13 mouse cellular contexts compared by ENCODE assay signal in genomic region chr16:31501751-31502365, GRCm38 (mm10).
DNase-seq lines count a peak whose midpoint lies in the region; ATAC-seq and TF ChIP-seq lines count a peak whose summit lies in the region.
"Had no signal": no experiment of that assay in that cellular context is flagged by ENCODE, and none has a peak within 500 bp of the region (broad histone marks: within the 10 kb centered on the region; RNA-seq: fewer than 3 reads in every experiment).

No protein-coding gene starts in this region.

- 66% methylated on average over 14 of the region's 14 CpGs for WGBS in cerebellum, adult 2 months
- 31% methylated on average over 14 of the region's 14 CpGs for WGBS in forebrain, embryonic 13.5 days
- WGBS in limb, embryonic 10.5 days = 43% methylated on average over 14 of the region's 14 CpGs

- no peak for ATAC-seq in forebrain, embryonic 13.5 days
- ATAC-seq: activated CD4-positive, CD25-positive, alpha-beta regulatory T cell, adult 4 months had no signal

- no peaks in the 10 kb centered on the region for H3K27me3 ChIP-seq in cerebellum, adult 2 months (ENCODE audit: control insufficient read depth, insufficient read depth, low read length)
- H3K27me3 ChIP-seq in forebrain, embryonic 13.5 days = no peaks in the 10 kb centered on the region
- no peaks in the 10 kb centered on the region for H3K27me3 ChIP-seq in limb, embryonic 10.5 days (ENCODE audit: low read depth, poor library complexity, severe bottlenecking)
- H3K27me3 ChIP-seq: stomach, embryonic 15.5 days had no signal

- no peak for TF ChIP-seq POLR2A in cerebellum, adult 2 months (IDR thresholded peaks at IDR 0.05; ENCODE audit: borderline replicate concordance, insufficient read depth, low read length)

- H3K9ac ChIP-seq in forebrain, embryonic 13.5 days = no peak overlapping the region
- H3K9ac ChIP-seq: stomach, embryonic 15.5 days had no signal

- no peaks in the 10 kb centered on the region for H3K9me3 ChIP-seq in forebrain, embryonic 13.5 days (replicated peaks)
- no peaks in the 10 kb centered on the region for H3K9me3 ChIP-seq in limb, embryonic 10.5 days (replicated peaks)
- H3K9me3 ChIP-seq: stomach, embryonic 15.5 days had no signal

- H3K4me3 ChIP-seq in cerebellum, adult 2 months (replicated peaks; ENCODE audit: insufficient read depth, low read depth, low read length) = no peak overlapping the region
- no peak overlapping the region for H3K4me3 ChIP-seq in forebrain, embryonic 13.5 days
- H3K4me3 ChIP-seq in limb, embryonic 10.5 days = no peak overlapping the region
- H3K4me3 ChIP-seq: stomach, embryonic 15.5 days had no signal

- H3K4me1 ChIP-seq in cerebellum, adult 2 months (ENCODE audit: control insufficient read depth, insufficient read depth, low read length) = peaks cover 17% of the 10 kb centered on the region
- H3K4me1 ChIP-seq in forebrain, embryonic 13.5 days = peaks cover 44% of the 10 kb centered on the region
- H3K4me1 ChIP-seq in limb, embryonic 10.5 days = peaks cover 77% of the 10 kb centered on the region

- no peak overlapping the region for H3K4me2 ChIP-seq in forebrain, embryonic 13.5 days
- H3K4me2 ChIP-seq: stomach, embryonic 15.5 days had no signal

- TF ChIP-seq CTCF in cerebellum, adult 2 months (IDR thresholded peaks at IDR 0.05; ENCODE audit: borderline replicate concordance, insufficient read depth, low read depth, low read length) = no peak

- no peaks in the 10 kb centered on the region for H3K36me3 ChIP-seq in forebrain, embryonic 13.5 days (ENCODE audit: poor library complexity, severe bottlenecking)
- H3K36me3 ChIP-seq in limb, embryonic 10.5 days = no peaks in the 10 kb centered on the region
- H3K36me3 ChIP-seq: stomach, embryonic 15.5 days had no signal

- DNase-seq in cerebellum, adult 2 months = no peak
- DNase-seq in cerebellum, postnatal 36 days = no peak
- peak; percentile 71 for DNase-seq in MN1 (ENCODE audit: low spot score)
- no peak for DNase-seq in limb, embryonic 10.5 days (ENCODE audit: low spot score)
- DNase-seq in adrenal gland, adult 8-10 months = no peak
- no peak for DNase-seq in thymus, postnatal 0 days (ENCODE audit: low spot score)
- no peak for DNase-seq in T-cell, adult 2 months (ENCODE audit: low spot score)
- DNase-seq: kidney, adult 11 months; right cerebral cortex, postnatal 4 days had no signal

- H3K27ac ChIP-seq in cerebellum, adult 2 months (ENCODE audit: insufficient read depth, low read length) = peak overlapping the region; percentile 60
- peak overlapping the region; percentile 91 for H3K27ac ChIP-seq in forebrain, embryonic 13.5 days
- H3K27ac ChIP-seq in limb, embryonic 10.5 days = peak overlapping the region; percentile 82
- H3K27ac ChIP-seq: macrophage had no signal
